Mouse (Mus musculus) spleen, adult 18-20 months (tissue): ENCODE results near the gene Tbc1d16.
A peak's percentile ranks its signal among the peaks of the same experiment; 100 is the strongest.

Experiments
- DNase-seq, 2 experiments: peaks; one replicate each; pipeline ENCODE4 v3.0.0; 2022; ENCODE audit warnings: mixed read lengths in 2 of 2

Gene Tbc1d16

GRCm38 (mm10) chr11:119138205-119138604 is 90.1 kb downstream of the Tbc1d16 start:
- no peak for DNase-seq

- DNase-seq: no peak
Measured at GRCm38 (mm10) chr11:119134586-119134985, 93.7 kb downstream of the Tbc1d16 start.

GRCm38 (mm10) chr11:119133437-119134221 is 94.7 kb downstream of the Tbc1d16 start:
- peak; percentile 57 to 64 for DNase-seq

GRCm38 (mm10) chr11:119132198-119133035 is 95.9 kb downstream of the Tbc1d16 start:
- DNase-seq: no peak

- DNase-seq: no peak
Measured at GRCm38 (mm10) chr11:119130081-119130765, 98.1 kb downstream of the Tbc1d16 start.

- DNase-seq: no peak
Measured at GRCm38 (mm10) chr11:119129281-119130058, 98.8 kb downstream of the Tbc1d16 start.

GRCm38 (mm10) chr11:119128668-119129280 is 99.5 kb downstream of the Tbc1d16 start:
- no peak for DNase-seq

GRCm38 (mm10) chr11:119127686-119128473 is 100.4 kb downstream of the Tbc1d16 start:
- DNase-seq: peak; percentile 46 to 47

GRCm38 (mm10) chr11:119127147-119127546 is 101.2 kb downstream of the Tbc1d16 start:
- DNase-seq: no peak

- peak; percentile 30 for DNase-seq
Measured at GRCm38 (mm10) chr11:119125929-119126861, 102.1 kb downstream of the Tbc1d16 start.

- DNase-seq: no peak
Measured at GRCm38 (mm10) chr11:119124536-119124935, 103.8 kb downstream of the Tbc1d16 start.

GRCm38 (mm10) chr11:119123522-119124319 is 104.6 kb downstream of the Tbc1d16 start:
- no peak for DNase-seq

- no peak for DNase-seq
Measured at GRCm38 (mm10) chr11:119122396-119122795, 105.9 kb downstream of the Tbc1d16 start.

- DNase-seq: no peak
Measured at GRCm38 (mm10) chr11:119118905-119119304, 109.4 kb downstream of the Tbc1d16 start.

- no peak for DNase-seq
Measured at GRCm38 (mm10) chr11:119117945-119118344, 110.4 kb downstream of the Tbc1d16 start.

- no peak for DNase-seq
Measured at GRCm38 (mm10) chr11:119116992-119117391, 111.3 kb downstream of the Tbc1d16 start.

- DNase-seq: no peak
Measured at GRCm38 (mm10) chr11:119112721-119113120, 115.6 kb downstream of the Tbc1d16 start.

GRCm38 (mm10) chr11:119111345-119111744 is 117.0 kb downstream of the Tbc1d16 start:
- DNase-seq: peak; percentile 37 to 49
